Mouse (Mus musculus) gastrocnemius, adult 18-20 months (tissue): ENCODE results near the gene Git1. TPM values are rescaled to one million over a fixed set of nuclear protein-coding genes. Genes with fewer than 3 reads are reported as not detected.
"Not testable (repeated sequence)": the region's sequence is repeated elsewhere in the genome, so short reads cannot be mapped to it uniquely, and the experiment has no call there.

Experiments
- DNase-seq: peaks from one replicate; pipeline ENCODE4 v3.0.0; 2021; ENCODE audit warnings: low spot score
- total RNA-seq, 2 experiments: library from RNA; stranded (reverse); gene quantifications; 2 replicates each; pipeline ENCODE4 v1.2.3; 2021

The Git1 gene
- total RNA-seq, 2 experiments from 2014 or later, result 28.0 to 37.1 TPM

DNA sequence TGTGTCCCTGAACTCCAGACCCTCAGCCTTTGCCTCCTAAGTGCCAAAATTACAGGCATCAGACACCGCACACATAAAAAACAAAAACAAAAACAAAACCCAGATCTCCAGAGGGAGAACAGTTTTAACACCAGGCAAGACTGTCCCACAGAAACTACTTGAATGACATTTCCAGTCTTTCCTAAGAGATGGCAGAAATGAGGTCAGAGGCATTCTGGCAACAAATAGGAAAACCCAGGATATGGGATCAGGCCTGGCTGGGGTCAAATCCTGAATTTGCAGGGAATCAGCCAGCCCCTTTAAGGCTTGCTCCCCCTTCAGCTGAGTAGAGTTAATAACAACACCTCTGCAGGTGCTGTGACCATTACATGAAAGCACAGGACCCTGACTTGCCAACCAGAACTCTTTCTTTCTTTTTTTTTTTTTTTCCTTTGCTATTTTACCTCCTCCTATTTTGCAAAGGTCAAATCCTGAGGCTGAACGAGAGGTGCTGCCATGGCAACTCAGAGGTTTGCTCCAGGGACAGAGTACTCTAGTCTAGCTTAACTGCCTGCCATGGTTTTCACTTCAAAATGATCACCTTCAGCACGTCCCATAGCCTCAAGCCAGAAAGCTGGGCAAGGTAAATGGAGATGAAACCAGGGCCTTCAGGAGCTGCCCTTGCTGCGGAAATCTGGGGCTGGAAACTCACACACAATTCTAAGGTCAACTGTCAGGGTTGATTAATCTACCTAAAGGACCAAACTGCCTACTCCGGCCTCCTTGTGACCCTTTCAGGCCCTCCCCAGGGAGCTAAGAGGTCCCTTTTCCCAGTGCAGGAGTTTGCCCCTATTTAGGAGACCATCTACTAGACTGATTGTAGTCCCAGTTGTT, 23.4 kb downstream of the Git1 start:
- DNase-seq, result no peak

GRCm38 (mm10) chr11:77518051-77518798, 24.9 kb downstream of the Git1 start:
- DNase-seq, result no peak

- DNase-seq, result no peak
Observed at GRCm38 (mm10) chr11:77519043-77519442, 25.7 kb downstream of the Git1 start, which contains the start of gene Gm10392. Gm10392 (minus strand) TSS chr11:77519198.

GRCm38 (mm10) chr11:77520601-77521529, 27.5 kb downstream of the Git1 start:
- no peak for DNase-seq

GRCm38 (mm10) chr11:77525804-77526486, 32.6 kb downstream of the Git1 start:
- no peak for DNase-seq

GRCm38 (mm10) chr11:77528420-77528819, 35.1 kb downstream of the Git1 start:
- not testable (repeated sequence) for DNase-seq

- no peak for DNase-seq
Observed at GRCm38 (mm10) chr11:77529644-77530043, 36.3 kb downstream of the Git1 start.

DNA sequence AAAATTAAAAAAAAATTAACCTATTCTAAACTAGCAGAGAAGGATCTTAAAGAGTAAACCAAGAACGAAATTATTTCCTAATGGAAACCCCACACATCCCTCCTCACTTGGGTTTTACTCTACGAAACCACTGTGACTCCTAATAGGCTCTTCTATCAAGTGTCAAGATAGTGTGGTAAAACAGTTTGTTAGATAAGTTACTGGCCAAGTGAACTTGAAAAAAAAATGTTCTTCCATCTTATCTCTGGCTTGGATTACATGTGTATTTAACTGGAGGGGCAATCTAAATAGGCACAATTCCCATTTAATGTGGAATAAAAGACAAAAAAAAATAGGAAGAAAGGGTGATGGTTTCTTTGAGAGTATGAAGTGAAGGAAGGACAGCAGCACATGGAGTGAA, 37.5 kb downstream of the Git1 start:
- no peak for DNase-seq

DNA sequence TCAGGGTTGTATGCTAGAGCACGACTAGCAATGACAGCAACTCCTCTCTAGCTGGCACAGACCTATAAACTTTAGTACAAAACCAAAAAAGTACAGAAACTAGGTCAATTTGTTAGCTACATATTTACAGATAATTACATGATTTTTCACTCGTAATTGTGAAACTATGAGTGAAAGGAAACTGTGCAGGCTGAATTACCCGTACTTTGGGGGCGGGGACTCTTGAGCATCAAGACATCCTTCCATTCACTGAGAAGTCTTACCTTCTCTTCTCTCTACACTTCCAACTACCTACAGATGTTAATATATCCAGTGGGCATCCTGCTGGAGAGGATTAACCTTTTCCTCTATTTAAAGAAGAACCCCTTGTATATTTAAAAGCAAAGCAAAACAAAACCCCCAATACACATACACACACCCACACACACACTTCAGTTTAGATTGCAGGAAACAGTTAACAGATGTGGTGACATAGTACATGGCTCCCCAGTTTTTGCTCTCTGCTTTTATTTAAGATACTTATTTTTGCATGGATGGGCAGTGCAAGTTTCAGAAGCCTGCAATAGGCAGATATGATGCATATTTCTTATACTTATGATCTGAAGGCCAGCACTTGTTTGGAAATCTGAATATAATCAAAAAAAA, 39.0 kb downstream of the Git1 start:
- DNase-seq, result no peak

GRCm38 (mm10) chr11:77545261-77545660, 51.9 kb downstream of the Git1 start:
- DNase-seq, result no peak

Other genes starting within 250 kb of the Git1 start
- 100 to 1,000 TPM; 191 to 201 TPM for gene Coro6, start 31.2 kb upstream of the Git1 start, total RNA-seq
- gene Ankrd13b, start 3.9 kb upstream of the Git1 start, total RNA-seq, result 10 to 100 TPM; 10.6 to 11.6 TPM
- under 1 TPM; 0.43 to 0.87 TPM for gene Abhd15, start 21.6 kb downstream of the Git1 start, total RNA-seq
- 1 to 10 TPM; 2.5 to 3.5 TPM for gene Trp53i13, start 22.4 kb downstream of the Git1 start, total RNA-seq
- gene Gm10392, start 25.6 kb downstream of the Git1 start, total RNA-seq, result not detected
- gene Taok1, start 114.3 kb downstream of the Git1 start, total RNA-seq, result 10 to 100 TPM; 37.1 to 41.8 TPM
- 10 to 100 TPM; 32.4 to 40.8 TPM for gene Nufip2, start 192.6 kb downstream of the Git1 start, total RNA-seq
- not detected for gene Cryba1, start 231.7 kb downstream of the Git1 start, total RNA-seq